Mouse (Mus musculus) T-cell, adult 66 days (primary cell): ENCODE results near the gene Plp1. TPM values are rescaled to one million over a fixed set of nuclear protein-coding genes. Genes with fewer than 3 reads are reported as not detected.

ENCODE experiments used
- total RNA-seq, 2 experiments: library from RNA; stranded (reverse); gene quantifications; 3 replicates in 1 of 2; 4 replicates in 1 of 2; pipeline ENCODE4 v1.2.4; 2023

The Plp1 gene
- 1 to 10 TPM; 3.6 to 5.2 TPM for total RNA-seq

DNA sequence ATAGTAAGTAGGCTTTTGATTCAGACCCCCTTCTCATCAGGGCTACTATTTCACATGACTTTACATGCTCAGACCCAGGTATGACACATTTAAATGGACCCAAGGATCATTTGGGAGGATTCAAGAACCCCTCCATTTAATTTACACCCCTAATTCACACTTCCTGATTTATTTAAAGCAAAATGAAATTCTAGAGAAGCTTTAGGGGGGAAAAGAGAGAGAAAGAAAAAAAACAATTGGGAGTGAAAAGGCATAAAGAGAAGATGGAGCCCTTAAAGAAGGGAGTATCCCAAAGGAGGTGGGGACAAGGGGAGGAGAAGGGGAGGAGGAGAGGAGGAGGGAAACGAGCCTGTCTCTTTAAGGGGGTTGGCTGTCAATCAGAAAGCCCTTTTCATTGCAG is at the start of gene Plp1:
Gene Plp1, plus strand, starts transcription at position 301 of the 400 bp plus-strand sequence.

DNA sequence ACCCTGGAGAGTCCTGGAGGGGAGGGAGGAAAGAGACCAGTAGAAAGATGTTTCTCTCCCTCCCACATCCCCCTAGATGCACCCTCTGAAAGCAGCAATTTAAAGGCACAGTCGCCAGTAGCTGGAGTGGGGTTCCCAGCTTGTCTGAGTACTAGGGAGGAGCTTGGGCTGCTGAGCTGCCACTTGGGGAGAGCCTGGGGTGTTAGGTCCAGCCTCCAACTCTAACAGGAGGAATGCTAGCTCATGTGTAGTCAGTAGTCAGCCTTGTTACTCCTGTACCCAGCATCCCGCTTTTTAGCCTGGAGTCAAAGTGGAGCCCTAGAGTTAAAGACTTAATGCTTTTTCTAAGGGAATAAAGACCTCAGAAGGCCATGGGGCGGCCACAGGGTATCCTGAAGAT is 42.4 kb upstream of the Plp1 start, which contains the start of gene Glra4:
Gene Glra4, minus strand, starts transcription at position 101 of the 400 bp plus-strand sequence.

DNA sequence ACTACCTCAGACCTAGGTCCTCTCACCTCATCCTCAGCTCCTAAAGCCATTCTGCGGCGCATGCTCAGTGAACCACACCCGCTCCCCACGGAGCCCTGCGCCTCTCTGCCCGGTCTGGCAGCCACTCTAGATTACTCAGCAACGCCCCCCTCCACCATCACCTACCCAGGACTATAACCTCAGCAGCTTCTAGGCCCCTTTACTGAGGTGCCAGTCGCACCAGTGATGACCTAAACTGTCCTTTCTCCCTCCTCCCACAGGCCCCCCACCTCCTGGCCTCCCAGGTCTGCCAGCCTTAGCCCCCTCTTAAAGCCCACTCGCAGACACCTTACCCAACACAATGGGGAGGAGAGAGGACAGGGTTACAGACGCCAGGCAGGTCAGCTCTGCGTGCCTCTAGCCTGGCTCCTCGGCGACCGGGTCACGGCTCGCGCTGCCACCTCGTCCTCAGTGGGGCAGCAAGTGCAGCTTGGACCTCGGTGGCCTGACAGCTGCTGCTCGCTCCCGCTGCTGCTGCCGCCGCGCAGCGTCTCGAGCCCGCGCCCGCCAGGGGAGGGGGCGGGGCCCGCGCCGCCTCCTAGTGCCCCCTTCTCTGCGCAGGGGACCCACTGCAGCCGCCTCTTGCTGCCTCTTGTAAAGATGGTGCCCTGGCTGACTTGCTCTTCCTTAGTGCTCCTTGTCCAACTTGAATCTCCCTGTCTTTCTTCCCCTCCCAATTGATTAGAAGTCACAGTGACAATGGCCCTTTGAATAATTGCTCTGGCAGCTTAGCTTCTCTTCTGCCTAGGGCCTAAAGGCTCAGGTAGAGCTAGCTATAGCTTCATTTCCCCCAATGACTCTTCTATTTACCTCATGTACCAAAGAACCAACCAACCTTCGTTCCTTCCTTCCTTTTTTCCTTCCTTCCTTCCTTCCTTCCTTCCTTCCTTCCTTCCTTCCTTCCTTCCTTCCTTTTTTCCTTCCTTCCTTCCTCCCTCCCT is 45.9 kb downstream of the Plp1 start, which contains the start of gene Rab9b:
Gene Rab9b, minus strand, starts transcription at position 695 of the 980 bp plus-strand sequence.

Other genes with a start within 250 kb of the Plp1 start
- gene Tceal3, start 231.8 kb upstream of the Plp1 start, total RNA-seq, result not detected
- gene Tceal1, start 114.7 kb upstream of the Plp1 start, total RNA-seq, result not detected
- 100 to 1,000 TPM; 108 to 113 TPM for gene Morf4l2, start 79.0 kb upstream of the Plp1 start, total RNA-seq
- not detected for gene Glra4, start 42.5 kb upstream of the Plp1 start, total RNA-seq
- not detected for gene Rab9b, start 46.1 kb downstream of the Plp1 start, total RNA-seq
- not detected for gene H2bfm, start 104.7 kb downstream of the Plp1 start, total RNA-seq
- gene Tmsb15b2, start 152.8 kb downstream of the Plp1 start, total RNA-seq, result 10 to 100 TPM; 14.1 to 21.9 TPM
- 1 to 10 TPM in 1 of 2 experiments, not detected in 1; 1.1 TPM for gene Tmsb15l, start 154.2 kb downstream of the Plp1 start, total RNA-seq
- gene Tmsb15b1, start 154.2 kb downstream of the Plp1 start, total RNA-seq, result 10 to 100 TPM in 1 of 2 experiments, 1 to 10 TPM in 1; 1.7 to 16.1 TPM
- gene Zcchc18, start 170.5 kb downstream of the Plp1 start, total RNA-seq, result 1 to 10 TPM; 6.4 to 6.9 TPM
- gene Slc25a53, start 215.6 kb downstream of the Plp1 start, total RNA-seq, result 10 to 100 TPM; 13.4 to 22.2 TPM
- gene Fam199x, start 226.9 kb downstream of the Plp1 start, total RNA-seq, result 1 to 10 TPM; 7.5 to 7.8 TPM